9 mouse cellular contexts compared by ENCODE assay signal in genomic region chr9:75254196-75254955, GRCm38 (mm10). TPM values are rescaled to one million over a fixed set of nuclear protein-coding genes. Genes with fewer than 3 reads are reported as not detected.
DNase-seq lines count a peak whose midpoint lies in the region; ATAC-seq and TF ChIP-seq lines count a peak whose summit lies in the region.
"Had no signal": no experiment of that assay in that cellular context is flagged by ENCODE, and none has a peak within 500 bp of the region (broad histone marks: within the 10 kb centered on the region; RNA-seq: fewer than 3 reads in every experiment).

No protein-coding gene starts in this region.

- H3K36me3 ChIP-seq in lung, embryonic 14.5 days (ENCODE audit: insufficient read depth) = peaks cover 12% of the 10 kb centered on the region; the same call in 1 of the 2 replicates
- no peaks in the 10 kb centered on the region for H3K36me3 ChIP-seq in liver, embryonic 12.5 days
- no peaks in the 10 kb centered on the region for H3K36me3 ChIP-seq in neural tube, embryonic 13.5 days

- H3K4me1 ChIP-seq in lung, embryonic 14.5 days (ENCODE audit: insufficient read depth) = 0 out of 2 replicates have a peak, but pooled peaks cover 2% of the 10 kb centered on the region
- peaks cover 10% of the 10 kb centered on the region for H3K4me1 ChIP-seq in lung, adult 2 months (ENCODE audit: control insufficient read depth, insufficient read depth, low read length)
- peaks cover 15% of the 10 kb centered on the region for H3K4me1 ChIP-seq in liver, embryonic 12.5 days
- peaks cover 18% of the 10 kb centered on the region for H3K4me1 ChIP-seq in neural tube, embryonic 13.5 days (replicated peaks)

- no peaks in the 10 kb centered on the region for H3K27me3 ChIP-seq in lung, embryonic 14.5 days (ENCODE audit: insufficient read depth, low read length)
- no peaks in the 10 kb centered on the region; the same call in 1 of the 2 replicates for H3K27me3 ChIP-seq in liver, embryonic 12.5 days (replicated peaks)
- H3K27me3 ChIP-seq in neural tube, embryonic 13.5 days = no peaks in the 10 kb centered on the region
- H3K27me3 ChIP-seq: Patski had no signal

- no peak for TF ChIP-seq POLR2A in lung, adult 2 months (IDR thresholded peaks at IDR 0.05; ENCODE audit: borderline replicate concordance, extremely low read depth, low read depth, low read length)

- DNase-seq in lung, embryonic 14.5 days = peak; percentile 56
- no peak for DNase-seq in lung, adult 2 months
- DNase-seq in gastrocnemius, adult 8-10 months (ENCODE audit: low spot score in 2 of 2) = peak; percentile 59 to 76
- peak; percentile 40 for DNase-seq in kidney, adult 9 months
- no peak for DNase-seq in T-cell, adult 2 months (ENCODE audit: low spot score)
- no peak for DNase-seq in testis, postnatal 14 days (ENCODE audit: low spot score)

- 0 out of 2 replicates have a peak overlapping the region, but pooled peaks have one; percentile 5 for H3K27ac ChIP-seq in lung, embryonic 14.5 days (ENCODE audit: low read depth)
- H3K27ac ChIP-seq in liver, embryonic 12.5 days = no peak overlapping the region
- H3K27ac ChIP-seq in neural tube, embryonic 13.5 days (replicated peaks) = peak overlapping the region; percentile 80

- H3K4me2 ChIP-seq in lung, embryonic 14.5 days = no peak overlapping the region
- no peak overlapping the region for H3K4me2 ChIP-seq in liver, embryonic 12.5 days
- H3K4me2 ChIP-seq in neural tube, embryonic 13.5 days = no peak overlapping the region

- no peak overlapping the region for H3K9ac ChIP-seq in lung, embryonic 14.5 days
- no peak overlapping the region for H3K9ac ChIP-seq in liver, embryonic 12.5 days
- H3K9ac ChIP-seq in neural tube, embryonic 13.5 days = no peak overlapping the region

- TF ChIP-seq CTCF in lung, embryonic 14.5 days (IDR thresholded peaks at IDR 0.05; ENCODE audit: low read depth) = no peak
- no peak for TF ChIP-seq CTCF in lung, adult 2 months (IDR thresholded peaks at IDR 0.05; ENCODE audit: insufficient read depth, low read length)

- no peak overlapping the region for H3K4me3 ChIP-seq in lung, embryonic 14.5 days (ENCODE audit: low read depth, low read length)
- H3K4me3 ChIP-seq in lung, adult 2 months (replicated peaks; ENCODE audit: extremely low read depth, low read depth, low read length) = no peak overlapping the region
- H3K4me3 ChIP-seq in liver, embryonic 12.5 days = no peak overlapping the region
- H3K4me3 ChIP-seq in neural tube, embryonic 13.5 days = no peak overlapping the region

- peak; percentile 81 for ATAC-seq in lung, embryonic 14.5 days (ENCODE audit: insufficient read depth)
- peak; percentile 44; the same call in 1 of the 2 replicates for ATAC-seq in liver, embryonic 12.5 days
- peak; percentile 96 for ATAC-seq in neural tube, embryonic 13.5 days (ENCODE audit: low read depth)
- ATAC-seq: Patski had no signal

- WGBS in lung, embryonic 14.5 days = 43% methylated on average over 13 of the region's 13 CpGs
- WGBS in lung, adult 2 months = 28% methylated on average over 13 of the region's 13 CpGs
- 34% methylated on average over 13 of the region's 13 CpGs for WGBS in liver, embryonic 12.5 days (ENCODE audit: insufficient replicate concordance)
- 41% methylated on average over 13 of the region's 13 CpGs for WGBS in neural tube, embryonic 13.5 days

- no peaks in the 10 kb centered on the region for H3K9me3 ChIP-seq in lung, embryonic 14.5 days (ENCODE audit: low read depth, low read length)
- no peaks in the 10 kb centered on the region for H3K9me3 ChIP-seq in liver, embryonic 12.5 days (replicated peaks)
- H3K9me3 ChIP-seq in neural tube, embryonic 13.5 days = no peaks in the 10 kb centered on the region

RNA-seq across cellular contexts. Expression of gene Myo5c, which starts 22.6 kb away (rescaled TPM):
- polyA plus RNA-seq in lung, embryonic 14.5 days (2014; fragmentation: Nextera tagmentation; extraction: Ambion mirVana) = 28.9 and 29.9 TPM in 2 replicates
- polyA plus RNA-seq in lung, adult 2 months (2012; rRNA removed) = 44.8 and 53.2 TPM in 2 replicates
- total RNA-seq in gastrocnemius, adult 8-10 months (2022) = 10 to 100 TPM in 1 of 4 experiments, 1 to 10 TPM in 3; 7.2 to 12.8 (median 8.8) TPM
- 0.41 and 0.49 TPM in 2 replicates for polyA plus RNA-seq in liver, embryonic 12.5 days (2016; fragmentation: Nextera tagmentation; extraction: Ambion mirVana)
- 0.45 TPM in 2 replicates for polyA plus RNA-seq in neural tube, embryonic 13.5 days (2015; fragmentation: Nextera tagmentation; extraction: Ambion mirVana)

RNA-seq across cellular contexts. Expression of gene Gnb5, which starts 51.7 kb away (rescaled TPM):
- polyA plus RNA-seq in lung, embryonic 14.5 days (2014; fragmentation: Nextera tagmentation; extraction: Ambion mirVana) = 17.9 and 18.2 TPM in 2 replicates
- polyA plus RNA-seq in lung, adult 2 months (2012; rRNA removed) = 12.4 and 15.4 TPM in 2 replicates
- total RNA-seq in gastrocnemius, adult 8-10 months (2022) = 10 to 100 TPM in 3 of 4 experiments, 1 to 10 TPM in 1; 8.9 to 13.8 (median 12.0) TPM
- 3.5 and 3.9 TPM in 2 replicates for polyA plus RNA-seq in liver, embryonic 12.5 days (2016; fragmentation: Nextera tagmentation; extraction: Ambion mirVana)
- polyA plus RNA-seq in neural tube, embryonic 13.5 days (2015; fragmentation: Nextera tagmentation; extraction: Ambion mirVana) = 60.7 and 63.7 TPM in 2 replicates

Comparison
In these comparisons a context has a peak if more than half of its experiments do, and no peak if none do; other contexts are left out.
1. DNase-seq: peak in lung, embryonic 14.5 days (single experiment), gastrocnemius, adult 8-10 months (2 of 2) and kidney, adult 9 months (single experiment); none in lung, adult 2 months (single experiment), T-cell, adult 2 months (single experiment) and testis, postnatal 14 days (single experiment).
2. ATAC-seq: peak in every context shown above with its lines; median percentile 96 in neural tube, embryonic 13.5 days; 81 in lung, embryonic 14.5 days; 44 in liver, embryonic 12.5 days.
3. RNA of gene Myo5c, which starts 22.6 kb away (polyA plus RNA-seq): 44.8 to 53.2 TPM in lung, adult 2 months and 28.9 to 29.9 TPM in lung, embryonic 14.5 days; 0.45 TPM in neural tube, embryonic 13.5 days and 0.41 to 0.49 TPM in liver, embryonic 12.5 days; every median in the first group is over 10 times any median in the second.